Mouse (Mus musculus) ES-Bruce4 (cell line): ENCODE data around the gene Ccdc106. TPM values are rescaled to one million over a fixed set of nuclear protein-coding genes. Genes with fewer than 3 reads are reported as not detected.
"Not testable (repeated sequence)": the region's sequence is repeated elsewhere in the genome, so short reads cannot be mapped to it uniquely, and the experiment has no call there.

Experiments
- H3K27ac ChIP-seq: 2 replicates; pipeline ENCODE4 v1.5.1; 2012; ENCODE audit warnings: low read length, inconsistent platforms; ENCODE audit not compliant: insufficient read depth
- H3K27me3 ChIP-seq: 2 replicates; pipeline ENCODE4 v1.6.1; 2012; ENCODE audit warnings: mild to moderate bottlenecking, low read length, inconsistent platforms; ENCODE audit not compliant: control insufficient read depth, poor library complexity, insufficient read depth, severe bottlenecking
- H3K36me3 ChIP-seq: 2 replicates; pipeline ENCODE4 v1.6.1; 2012; ENCODE audit warnings: inconsistent platforms, mild to moderate bottlenecking, low read length, moderate library complexity; ENCODE audit not compliant: control insufficient read depth, poor library complexity, insufficient read depth, severe bottlenecking
- H3K4me1 ChIP-seq: one replicate; pipeline ENCODE4 v1.8.1; 2011; ENCODE audit warnings: low read length; ENCODE audit not compliant: control insufficient read depth, insufficient read depth
- H3K4me3 ChIP-seq: 2 replicates; pipeline ENCODE4 v1.5.1; 2011; ENCODE audit warnings: low read depth, mild to moderate bottlenecking, low read length
- H3K9ac ChIP-seq: 2 replicates; pipeline ENCODE4 v1.6.1; 2012; ENCODE audit warnings: low read depth, mild to moderate bottlenecking, inconsistent platforms; ENCODE audit not compliant: poor library complexity, severe bottlenecking
- H3K9me3 ChIP-seq: replicated peaks from 2 replicates; pipeline ENCODE4 v1.6.1; 2012; ENCODE audit warnings: mild to moderate bottlenecking, low read length, inconsistent platforms; ENCODE audit not compliant: control insufficient read depth, poor library complexity, insufficient read depth, severe bottlenecking
- CTCF ChIP-seq: IDR thresholded peaks from one replicate; pipeline ENCODE4 v1.8.1; 2011; ENCODE audit warnings: low read depth, low read length
- EP300 ChIP-seq: IDR thresholded peaks from 2 replicates; pipeline ENCODE4 v1.6.1; 2011; ENCODE audit warnings: low read depth, low read length; ENCODE audit not compliant: insufficient read depth
- POLR2A ChIP-seq: IDR thresholded peaks from one replicate; pipeline ENCODE4 v1.8.1; 2011; ENCODE audit warnings: low read length; ENCODE audit not compliant: insufficient read depth
- polyA plus RNA-seq: library from polyadenylated mRNA; stranded (reverse); fragments of >200 nt; gene quantifications from 2 replicates; pipeline ENCODE4 v1.2.4, GENCODE M21; 2011; ENCODE audit warnings: low read depth; ENCODE audit not compliant: missing spikeins, insufficient read depth, insufficient read length

Ccdc106 gene
- polyA plus RNA-seq, 1 experiment, result 5.7 TPM

- peak within 1 kb of the TSS; percentile 91 for H3K9ac ChIP-seq
- H3K36me3 ChIP-seq, result peaks cover 18% of the 10 kb centered on the region
- peak within 1 kb of the TSS; percentile 94 for H3K27ac ChIP-seq
- H3K9me3 ChIP-seq, result no peaks in the 10 kb centered on the region
- no peaks in the 10 kb centered on the region for H3K27me3 ChIP-seq
- peaks cover 9% of the 10 kb centered on the region for H3K4me1 ChIP-seq
- peak; percentile 30 for TF ChIP-seq POLR2A
- TF ChIP-seq EP300, result no peak
- peak within 1 kb of the TSS; percentile 92 for H3K4me3 ChIP-seq
These were observed 5.0 kb upstream of the Ccdc106 start, which contains the start of gene Gm44973 for GRCm38 (mm10) chr7:5015118-5016001. Gene Gm44973 (plus strand): TSS chr7:5015496.

GRCm38 (mm10) chr7:5016057-5016456 lies 4.3 kb upstream of the Ccdc106 start:
- Histone ChIP-seq H3K4me3 (peak overlapping the region; percentile 50), H3K36me3 (peaks cover 11% of the 10 kb centered on the region), H3K27ac (peak overlapping the region; percentile 35), H3K4me1 (peaks cover 9% of the 10 kb centered on the region), H3K27me3 (no peaks in the 10 kb centered on the region), H3K9ac (peak overlapping the region; percentile 91), H3K9me3 (no peaks in the 10 kb centered on the region)
- TF ChIP-seq POLR2A, result no peak
- no peak for TF ChIP-seq CTCF
- TF ChIP-seq EP300, result no peak

DNA sequence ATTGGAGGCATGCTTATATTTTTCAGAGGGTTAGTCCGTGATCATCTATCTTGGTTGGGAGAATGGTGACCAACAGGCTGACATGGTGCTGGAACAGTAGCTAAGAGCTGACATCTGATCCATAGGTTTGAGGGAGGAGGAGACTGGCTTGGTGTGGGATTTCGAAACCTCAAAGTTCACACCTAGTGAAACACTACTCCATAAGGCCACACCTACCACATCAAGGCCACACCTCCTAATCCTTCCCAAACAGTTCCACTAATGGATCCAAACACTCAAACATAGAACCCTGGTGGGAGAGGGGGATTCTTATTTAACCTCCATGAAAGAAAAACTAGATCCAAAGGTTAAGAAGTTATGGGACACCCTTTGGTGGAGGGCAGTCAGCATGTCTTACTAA lies 3.4 kb upstream of the Ccdc106 start:
- Histone ChIP-seq H3K27me3 (no peaks in the 10 kb centered on the region), H3K4me1 (peaks cover 3% of the 10 kb centered on the region), H3K9ac (no peak overlapping the region), H3K9me3 (no peaks in the 10 kb centered on the region), H3K4me3 (no peak overlapping the region), H3K27ac (no peak overlapping the region), H3K36me3 (peaks cover 2% of the 10 kb centered on the region; the same call in 1 of the 2 replicates)
- TF ChIP-seq CTCF (no peak), EP300 (no peak)

GRCm38 (mm10) chr7:5017352-5017751 lies 3.0 kb upstream of the Ccdc106 start:
- no peaks in the 10 kb centered on the region for H3K27me3 ChIP-seq
- peak overlapping the region; percentile 5; the same call in 1 of the 2 replicates for H3K4me3 ChIP-seq
- no peak overlapping the region for H3K9ac ChIP-seq
- H3K4me1 ChIP-seq, result peaks cover 3% of the 10 kb centered on the region
- H3K27ac ChIP-seq, result no peak overlapping the region
- H3K36me3 ChIP-seq, result 0 out of 2 replicates have a peak, but pooled peaks cover under 1% of the 10 kb centered on the region
- TF ChIP-seq CTCF, result peak; percentile 42
- TF ChIP-seq POLR2A, result no peak
- TF ChIP-seq EP300, result no peak
- no peaks in the 10 kb centered on the region for H3K9me3 ChIP-seq

DNA sequence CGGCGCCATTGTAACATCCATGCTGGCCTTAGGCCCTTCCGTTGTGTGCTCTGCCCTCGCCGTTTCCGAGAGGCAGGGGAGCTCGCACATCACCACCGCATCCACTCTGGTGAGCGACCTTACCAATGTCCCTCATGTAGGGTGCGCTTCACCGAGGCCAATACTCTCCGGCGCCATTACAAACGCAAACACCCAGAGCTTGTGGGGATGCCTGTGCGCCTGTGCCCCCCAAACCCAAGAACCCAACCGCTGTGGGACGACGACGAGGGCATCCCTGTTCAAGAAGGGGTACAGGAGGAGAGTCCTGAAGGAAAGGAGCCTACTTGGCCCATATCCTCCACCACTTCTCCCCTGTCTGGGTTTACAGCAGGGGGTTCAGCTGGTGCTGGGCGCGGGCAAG lies 2.4 kb upstream of the Ccdc106 start:
- no peaks in the 10 kb centered on the region for H3K27me3 ChIP-seq
- H3K4me1 ChIP-seq, result peaks cover 3% of the 10 kb centered on the region
- H3K36me3 ChIP-seq, result no peaks in the 10 kb centered on the region
- TF ChIP-seq CTCF (no peak), EP300 (no peak), POLR2A (no peak)
- peak overlapping the region; percentile 17; the same call in 1 of the 2 replicates for H3K9ac ChIP-seq
- peak overlapping the region; percentile 70; the same call in 1 of the 2 replicates for H3K27ac ChIP-seq
- H3K4me3 ChIP-seq, result peak overlapping the region; percentile 5
- no peaks in the 10 kb centered on the region for H3K9me3 ChIP-seq

DNA sequence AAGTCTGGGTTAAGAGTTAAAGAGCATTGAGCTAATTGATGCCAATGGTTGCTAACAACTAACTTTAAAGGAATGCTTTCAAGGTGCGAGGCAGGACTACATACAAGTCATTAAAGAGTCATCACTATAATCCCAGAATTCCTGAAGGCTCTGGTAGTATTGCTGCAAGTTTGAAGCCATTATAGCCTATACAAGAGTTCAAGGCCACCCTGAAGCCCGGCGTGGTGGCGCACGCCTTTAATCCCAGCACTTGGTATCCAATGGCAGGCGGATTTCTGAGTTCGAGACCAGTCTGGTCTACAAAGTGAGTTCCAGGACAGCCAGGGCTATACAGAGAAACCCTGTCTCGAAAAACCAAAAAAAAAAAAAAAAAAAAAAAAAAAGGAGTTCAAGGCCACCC lies 777 bp upstream of the Ccdc106 start:
- not testable (repeated sequence) for H3K4me1 ChIP-seq, H3K36me3 ChIP-seq, H3K9me3 ChIP-seq, H3K27me3 ChIP-seq
- Histone ChIP-seq H3K27ac (peak overlapping the region; percentile 70), H3K9ac (peak overlapping the region; percentile 98), H3K4me3 (peak overlapping the region; percentile 42)
